Mouse (Mus musculus): ENCODE data around the gene Serp1. TPM values are rescaled to one million over a fixed set of nuclear protein-coding genes. Genes with fewer than 3 reads are reported as not detected.

Serp1 gene
- polyA plus RNA-seq, 1 experiment from 2014 or later = 184 TPM

GRCm38 (mm10) chr3:58516602-58516976 is 9.1 kb downstream of the Serp1 start:
- no peaks in the 10 kb centered on the region for H3K27me3 ChIP-seq (replicated peaks; ENCODE audit: control insufficient read depth, insufficient read depth, low read length)
- H3K27ac ChIP-seq (replicated peaks; ENCODE audit: low read depth, low read length) = no peak overlapping the region
- DNase-seq (ENCODE audit: low spot score) (peak; percentile 16), ATAC-seq (ENCODE audit: low read depth) (no peak)
- no peaks in the 10 kb centered on the region for H3K9me3 ChIP-seq (ENCODE audit: control insufficient read depth, low read length)
- peaks cover 7% of the 10 kb centered on the region for H3K36me3 ChIP-seq (ENCODE audit: control insufficient read depth, insufficient read depth, low read length)
- no peak overlapping the region for H3K9ac ChIP-seq (ENCODE audit: low read depth, low read length)
- no peaks in the 10 kb centered on the region for H3K4me1 ChIP-seq (ENCODE audit: control insufficient read depth, insufficient read depth, low read length)
- H3K4me3 ChIP-seq (ENCODE audit: low read depth, low read length) = no peak overlapping the region
- no peak overlapping the region for H3K4me2 ChIP-seq (ENCODE audit: low read depth, low read length)
- 58% methylated on average over 7 of the region's 7 CpGs for WGBS

DNA sequence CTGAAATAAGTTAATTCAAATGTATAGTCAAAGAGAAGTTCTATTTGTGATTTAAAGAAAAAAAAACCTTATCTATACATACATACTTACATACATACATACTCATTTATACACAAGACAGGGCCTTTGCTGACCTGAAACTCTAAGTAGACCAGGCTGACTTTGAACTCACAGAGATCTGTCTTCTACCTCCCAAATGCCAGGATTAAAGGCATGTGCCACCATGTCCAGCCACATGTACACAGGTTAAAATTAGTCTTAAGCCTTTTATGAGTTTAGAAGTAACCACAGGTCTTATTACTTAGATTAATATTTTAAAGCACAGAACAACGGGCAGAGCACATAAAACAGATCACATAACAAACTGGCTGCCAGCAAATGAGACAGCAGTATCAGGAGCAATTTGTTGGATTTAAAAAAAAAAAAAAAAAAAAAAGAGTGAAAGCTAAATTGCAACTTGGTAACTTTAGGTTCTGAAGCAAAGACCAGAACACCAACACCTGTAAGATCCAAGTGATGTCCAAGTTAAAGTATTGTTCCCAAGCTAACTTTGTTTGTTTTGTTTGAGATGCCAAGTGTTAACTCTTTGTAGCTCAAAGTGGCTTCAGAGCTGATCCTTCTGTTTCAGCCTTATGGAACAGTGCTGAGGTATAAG is 9.6 kb downstream of the Serp1 start:
- no peak for DNase-seq (ENCODE audit: low spot score)
- Histone ChIP-seq H3K27ac (replicated peaks; ENCODE audit: low read depth, low read length) (no peak overlapping the region), H3K4me3 (ENCODE audit: low read depth, low read length) (no peak overlapping the region), H3K4me2 (ENCODE audit: low read depth, low read length) (no peak overlapping the region), H3K36me3 (ENCODE audit: control insufficient read depth, insufficient read depth, low read length) (peaks cover 2% of the 10 kb centered on the region), H3K4me1 (ENCODE audit: control insufficient read depth, insufficient read depth, low read length) (no peaks in the 10 kb centered on the region), H3K27me3 (replicated peaks; ENCODE audit: control insufficient read depth, insufficient read depth, low read length) (no peaks in the 10 kb centered on the region), H3K9ac (ENCODE audit: low read depth, low read length) (no peak overlapping the region), H3K9me3 (ENCODE audit: control insufficient read depth, low read length) (no peaks in the 10 kb centered on the region)
- no peak for ATAC-seq (ENCODE audit: low read depth)
- 41% methylated on average over 1 of the region's 1 CpGs for WGBS

GRCm38 (mm10) chr3:58513483-58513882 is 12.2 kb downstream of the Serp1 start:
- ATAC-seq (ENCODE audit: low read depth) (no peak), DNase-seq (ENCODE audit: low spot score) (no peak)
- Histone ChIP-seq H3K27me3 (replicated peaks; ENCODE audit: control insufficient read depth, insufficient read depth, low read length) (no peaks in the 10 kb centered on the region), H3K9ac (ENCODE audit: low read depth, low read length) (no peak overlapping the region), H3K27ac (replicated peaks; ENCODE audit: low read depth, low read length) (no peak overlapping the region), H3K36me3 (ENCODE audit: control insufficient read depth, insufficient read depth, low read length) (no peaks in the 10 kb centered on the region), H3K4me1 (ENCODE audit: control insufficient read depth, insufficient read depth, low read length) (no peaks in the 10 kb centered on the region), H3K4me2 (ENCODE audit: low read depth, low read length) (no peak overlapping the region), H3K9me3 (ENCODE audit: control insufficient read depth, low read length) (no peaks in the 10 kb centered on the region), H3K4me3 (ENCODE audit: low read depth, low read length) (no peak overlapping the region)
- 85% methylated on average over 4 of the region's 4 CpGs for WGBS

- H3K9ac ChIP-seq (ENCODE audit: low read depth, low read length) = no peak overlapping the region
- DNase-seq (ENCODE audit: low spot score) = no peak
- H3K4me1 ChIP-seq (ENCODE audit: control insufficient read depth, insufficient read depth, low read length) = no peaks in the 10 kb centered on the region
- H3K36me3 ChIP-seq (ENCODE audit: control insufficient read depth, insufficient read depth, low read length) = no peaks in the 10 kb centered on the region
- no peak overlapping the region for H3K27ac ChIP-seq (replicated peaks; ENCODE audit: low read depth, low read length)
- H3K9me3 ChIP-seq (ENCODE audit: control insufficient read depth, low read length) = no peaks in the 10 kb centered on the region
- no peak for ATAC-seq (ENCODE audit: low read depth)
- whole genome bisulfite sequencing = 82% methylated on average over 3 of the region's 3 CpGs
- H3K4me2 ChIP-seq (ENCODE audit: low read depth, low read length) = no peak overlapping the region
- no peak overlapping the region for H3K4me3 ChIP-seq (ENCODE audit: low read depth, low read length)
- H3K27me3 ChIP-seq (replicated peaks; ENCODE audit: control insufficient read depth, insufficient read depth, low read length) = no peaks in the 10 kb centered on the region
Measured at GRCm38 (mm10) chr3:58512740-58513139, 13.0 kb downstream of the Serp1 start.

- Histone ChIP-seq H3K4me2 (ENCODE audit: low read depth, low read length) (no peak overlapping the region), H3K9me3 (ENCODE audit: control insufficient read depth, low read length) (no peaks in the 10 kb centered on the region), H3K27ac (replicated peaks; ENCODE audit: low read depth, low read length) (no peak overlapping the region), H3K27me3 (replicated peaks; ENCODE audit: control insufficient read depth, insufficient read depth, low read length) (no peaks in the 10 kb centered on the region), H3K9ac (ENCODE audit: low read depth, low read length) (no peak overlapping the region), H3K36me3 (ENCODE audit: control insufficient read depth, insufficient read depth, low read length) (no peaks in the 10 kb centered on the region), H3K4me3 (ENCODE audit: low read depth, low read length) (no peak overlapping the region), H3K4me1 (ENCODE audit: control insufficient read depth, insufficient read depth, low read length) (no peaks in the 10 kb centered on the region)
- ATAC-seq (ENCODE audit: low read depth) (no peak), DNase-seq (ENCODE audit: low spot score) (no peak)
Measured at GRCm38 (mm10) chr3:58511581-58511980, 14.1 kb downstream of the Serp1 start.

- no peak overlapping the region for H3K27ac ChIP-seq (replicated peaks; ENCODE audit: low read depth, low read length)
- no peak for ATAC-seq (ENCODE audit: low read depth)
Measured at GRCm38 (mm10) chr3:58508020-58508750, 17.5 kb downstream of the Serp1 start.

GRCm38 (mm10) chr3:58504676-58505075 is 21.0 kb downstream of the Serp1 start:
- H3K9me3 ChIP-seq (ENCODE audit: control insufficient read depth, low read length) = no peaks in the 10 kb centered on the region
- H3K27ac ChIP-seq (replicated peaks; ENCODE audit: low read depth, low read length) = no peak overlapping the region
- no peaks in the 10 kb centered on the region for H3K4me1 ChIP-seq (ENCODE audit: control insufficient read depth, insufficient read depth, low read length)
- no peak overlapping the region for H3K4me2 ChIP-seq (ENCODE audit: low read depth, low read length)
- ATAC-seq (ENCODE audit: low read depth) (no peak), DNase-seq (ENCODE audit: low spot score) (no peak)
- no peak overlapping the region for H3K9ac ChIP-seq (ENCODE audit: low read depth, low read length)
- no peaks in the 10 kb centered on the region for H3K27me3 ChIP-seq (replicated peaks; ENCODE audit: control insufficient read depth, insufficient read depth, low read length)
- no peak overlapping the region for H3K4me3 ChIP-seq (ENCODE audit: low read depth, low read length)
- H3K36me3 ChIP-seq (ENCODE audit: control insufficient read depth, insufficient read depth, low read length) = no peaks in the 10 kb centered on the region

More at GRCm38 (mm10) chr3:58508020-58508750, 17.5 kb downstream of the Serp1 start:
- Histone ChIP-seq H3K36me3 (ENCODE audit: control insufficient read depth, insufficient read depth, low read length) (no peaks in the 10 kb centered on the region), H3K9ac (ENCODE audit: low read depth, low read length) (no peak overlapping the region), H3K9me3 (ENCODE audit: control insufficient read depth, low read length) (no peaks in the 10 kb centered on the region), H3K4me2 (ENCODE audit: low read depth, low read length) (no peak overlapping the region), H3K4me3 (ENCODE audit: low read depth, low read length) (no peak overlapping the region), H3K4me1 (ENCODE audit: control insufficient read depth, insufficient read depth, low read length) (no peaks in the 10 kb centered on the region), H3K27me3 (replicated peaks; ENCODE audit: control insufficient read depth, insufficient read depth, low read length) (no peaks in the 10 kb centered on the region)
- 86% methylated on average over 7 of the region's 7 CpGs for WGBS
- DNase-seq (ENCODE audit: low spot score) = no peak

DNA sequence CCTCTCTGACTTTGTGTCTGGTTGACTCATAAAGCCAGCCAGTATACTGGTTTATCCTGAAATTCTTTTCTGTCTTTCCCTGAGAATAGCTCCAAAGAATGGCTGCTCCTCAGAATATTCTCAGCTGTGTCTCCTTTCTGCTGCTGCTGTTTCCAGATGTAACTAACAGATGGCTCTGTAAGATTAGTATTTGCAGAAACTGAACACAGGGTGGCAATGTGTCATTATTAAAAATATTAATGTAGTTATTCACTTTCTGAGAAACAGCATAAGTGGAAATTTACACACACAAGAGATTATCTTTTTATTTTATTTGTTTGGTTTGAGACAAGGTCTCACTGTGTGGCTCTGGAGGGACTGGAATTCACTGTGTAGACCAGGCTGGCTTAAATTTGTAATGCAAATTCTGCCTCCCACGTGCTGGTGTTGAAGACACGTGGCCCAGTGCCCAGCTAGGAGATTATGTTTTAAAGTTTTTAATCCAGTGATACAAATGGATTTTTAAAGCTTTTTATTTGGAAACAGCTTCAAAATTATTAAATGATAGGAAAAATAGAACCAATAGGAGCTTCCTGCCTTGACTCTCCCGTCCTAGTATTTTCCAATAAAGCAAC is 21.9 kb downstream of the Serp1 start:
- no peak overlapping the region for H3K9ac ChIP-seq (ENCODE audit: low read depth, low read length)
- H3K9me3 ChIP-seq (ENCODE audit: control insufficient read depth, low read length) = no peaks in the 10 kb centered on the region
- no peak overlapping the region for H3K4me2 ChIP-seq (ENCODE audit: low read depth, low read length)
- ATAC-seq (ENCODE audit: low read depth) (no peak), DNase-seq (ENCODE audit: low spot score) (no peak)
- no peaks in the 10 kb centered on the region for H3K4me1 ChIP-seq (ENCODE audit: control insufficient read depth, insufficient read depth, low read length)
- no peak overlapping the region for H3K27ac ChIP-seq (replicated peaks; ENCODE audit: low read depth, low read length)
- 51% methylated on average over 3 of the region's 3 CpGs for WGBS
- no peak overlapping the region for H3K4me3 ChIP-seq (ENCODE audit: low read depth, low read length)
- H3K27me3 ChIP-seq (replicated peaks; ENCODE audit: control insufficient read depth, insufficient read depth, low read length) = no peaks in the 10 kb centered on the region
- no peaks in the 10 kb centered on the region for H3K36me3 ChIP-seq (ENCODE audit: control insufficient read depth, insufficient read depth, low read length)

Measured in embryonic facial prominence, embryonic 14.5 days (tissue).